Mouse (Mus musculus): Measurements from ENCODE around the gene 2310057J18Rik. TPM values are rescaled to one million over a fixed set of nuclear protein-coding genes. Genes with fewer than 3 reads are reported as not detected.

The 2310057J18Rik gene
- polyA plus RNA-seq (2015; fragmentation: Illumina TruSeq; extraction: RNeasy Lipid Tissue Mini Kit (QIAGEN cat#74804); ENCODE audit: low read depth, low replicate concordance): not detected

GRCm38 (mm10) chr10:28986203-28986602 is at the start of gene 2310057J18Rik:
Gene 2310057J18Rik, minus strand, starts transcription at chr10:28986303.

Other genes with a start within 250 kb of the 2310057J18Rik start
- gene Soga3, start 157.5 kb upstream of the 2310057J18Rik start, polyA plus RNA-seq (2015; fragmentation: Illumina TruSeq; extraction: RNeasy Lipid Tissue Mini Kit (QIAGEN cat#74804); ENCODE audit: low read depth, low replicate concordance): 47.8 TPM
- 14.2 TPM for gene Gm49353, start 212.7 kb upstream of the 2310057J18Rik start, polyA plus RNA-seq (2015; fragmentation: Illumina TruSeq; extraction: RNeasy Lipid Tissue Mini Kit (QIAGEN cat#74804); ENCODE audit: low read depth, low replicate concordance)
- 50.4 TPM for gene 9330159F19Rik, start 225.3 kb upstream of the 2310057J18Rik start, polyA plus RNA-seq (2015; fragmentation: Illumina TruSeq; extraction: RNeasy Lipid Tissue Mini Kit (QIAGEN cat#74804); ENCODE audit: low read depth, low replicate concordance)